In genomic region chr5:115591028-115591427, GRCm38 (mm10) we compare ENCODE assay signal across 1 mouse cellular context.
TF ChIP-seq lines count a peak whose summit lies in the region.

No protein-coding gene starts in this region.

TF ChIP-seq in ES-E14, 5 proteins besides CTCF, POLR2A, EP300 and RAD21 (continued from another document):
- TF ChIP-seq CHD2 (IDR thresholded peaks at IDR 0.05; ENCODE audit: low read depth, low read length) (no peak), MAFK (IDR thresholded peaks at IDR 0.05; ENCODE audit: insufficient read depth, low read depth, low read length) (no peak)
